Mouse (Mus musculus): ENCODE results near the gene Ttpal. TPM values are rescaled to one million over a fixed set of nuclear protein-coding genes. Genes with fewer than 3 reads are reported as not detected.

The Ttpal gene
- polyA plus RNA-seq, 1 experiment from 2014 or later, result 37.3 TPM

DNA sequence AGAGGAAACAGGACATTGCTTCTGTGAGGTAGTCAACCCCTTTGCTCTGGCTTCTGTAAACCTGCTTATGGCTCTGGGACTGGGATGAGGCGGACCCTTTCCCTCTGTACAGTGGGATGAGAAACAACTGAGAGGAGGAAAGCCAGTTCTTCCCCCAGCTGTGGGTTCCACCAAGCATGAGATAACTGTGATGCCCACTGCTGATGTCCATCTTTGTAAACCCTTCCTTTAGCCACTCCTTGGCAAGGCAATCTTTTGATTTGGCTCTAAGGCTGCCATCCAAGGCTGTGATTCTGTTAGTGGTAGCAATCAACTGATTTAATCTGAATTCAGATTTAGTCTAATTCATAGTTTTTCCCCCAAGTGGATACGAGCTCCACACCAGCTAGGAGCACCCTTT lies 55.4 kb downstream of the Ttpal start:
- H3K4me3 ChIP-seq (ENCODE audit: low read depth, low read length), result no peak overlapping the region
- H3K27me3 ChIP-seq (ENCODE audit: insufficient read depth, low read length), result no peaks in the 10 kb centered on the region
- no peak for TF ChIP-seq CTCF (IDR thresholded peaks at IDR 0.05; ENCODE audit: low read depth)
- H3K27ac ChIP-seq (ENCODE audit: low read depth), result no peak overlapping the region
- 78% methylated on average over 2 of the region's 2 CpGs for WGBS
- DNase-seq (no peak), ATAC-seq (ENCODE audit: insufficient read depth) (no peak)
- H3K9me3 ChIP-seq (ENCODE audit: low read depth, low read length), result no peaks in the 10 kb centered on the region
- no peak overlapping the region for H3K4me2 ChIP-seq
- no peak overlapping the region for H3K9ac ChIP-seq
- 0 out of 2 replicates have a peak, but pooled peaks cover 6% of the 10 kb centered on the region for H3K36me3 ChIP-seq (ENCODE audit: insufficient read depth)
- no peaks in the 10 kb centered on the region for H3K4me1 ChIP-seq (ENCODE audit: insufficient read depth)

DNA sequence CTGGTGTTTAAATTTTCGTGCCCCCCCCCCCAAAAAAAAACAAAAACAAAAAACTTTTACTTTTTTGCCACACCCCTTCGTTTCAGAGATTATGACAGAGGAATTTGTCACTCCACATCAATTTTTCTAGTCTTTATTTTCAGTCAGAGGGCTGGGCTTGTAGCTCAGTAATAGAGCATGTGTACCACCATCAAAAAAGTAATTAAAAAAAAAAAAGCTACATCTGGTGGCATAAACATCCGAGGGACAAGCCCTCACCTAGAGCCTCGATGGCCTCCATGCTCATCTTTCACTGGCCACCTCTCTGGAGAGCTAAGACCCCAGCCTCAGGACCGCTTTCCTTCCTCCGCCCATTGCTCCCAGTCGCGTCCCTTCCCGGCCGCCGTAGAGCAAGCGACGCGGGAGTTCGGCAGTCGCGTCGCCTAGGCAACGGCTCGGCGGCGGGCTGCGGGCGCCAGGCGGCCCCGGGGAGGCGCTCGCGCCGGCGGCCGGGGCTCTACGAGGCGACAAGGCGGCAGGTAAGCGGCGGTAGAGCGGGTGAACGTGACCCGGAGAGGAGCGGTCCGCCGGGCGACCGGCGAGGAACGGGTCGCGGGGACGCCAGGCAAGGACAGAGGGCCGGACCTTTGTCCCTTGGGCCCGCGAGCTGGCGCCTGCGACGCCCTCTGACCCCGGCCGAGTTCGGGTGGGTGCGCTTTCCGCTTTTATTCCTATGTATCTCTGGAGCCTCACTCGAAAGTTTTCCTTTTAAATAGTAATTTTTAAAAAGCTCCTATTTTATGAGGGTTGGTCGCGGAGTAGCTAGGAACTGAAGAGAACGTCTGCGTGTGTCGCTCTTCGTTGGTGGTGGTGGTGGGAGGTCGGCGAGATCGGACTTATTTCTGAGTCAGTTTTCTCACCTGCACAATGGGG lies 56.1 kb downstream of the Ttpal start, which contains the start of gene Pkig:
Gene Pkig (plus strand): TSS at position 412 of the 912 bp plus-strand sequence.
- TF ChIP-seq CTCF (IDR thresholded peaks at IDR 0.05; ENCODE audit: low read depth), result no peak
- H3K4me3 ChIP-seq (ENCODE audit: low read depth, low read length), result peak within 1 kb of the TSS; percentile 75
- H3K9ac ChIP-seq, result peak within 1 kb of the TSS; percentile 79
- peak within 1 kb of the TSS; percentile 78 for H3K27ac ChIP-seq (ENCODE audit: low read depth)
- H3K4me1 ChIP-seq (ENCODE audit: insufficient read depth), result no peaks in the 10 kb centered on the region
- H3K27me3 ChIP-seq (ENCODE audit: insufficient read depth, low read length), result no peaks in the 10 kb centered on the region
- ATAC-seq (ENCODE audit: insufficient read depth) (peak; percentile 92), DNase-seq (peak; percentile 95)
- peak within 1 kb of the TSS; percentile 70 for H3K4me2 ChIP-seq
- WGBS, result under 1% methylated on average over 71 of the region's 71 CpGs
- H3K9me3 ChIP-seq (ENCODE audit: low read depth, low read length), result no peaks in the 10 kb centered on the region
- 0 out of 2 replicates have a peak, but pooled peaks cover 6% of the 10 kb centered on the region for H3K36me3 ChIP-seq (ENCODE audit: insufficient read depth)

DNA sequence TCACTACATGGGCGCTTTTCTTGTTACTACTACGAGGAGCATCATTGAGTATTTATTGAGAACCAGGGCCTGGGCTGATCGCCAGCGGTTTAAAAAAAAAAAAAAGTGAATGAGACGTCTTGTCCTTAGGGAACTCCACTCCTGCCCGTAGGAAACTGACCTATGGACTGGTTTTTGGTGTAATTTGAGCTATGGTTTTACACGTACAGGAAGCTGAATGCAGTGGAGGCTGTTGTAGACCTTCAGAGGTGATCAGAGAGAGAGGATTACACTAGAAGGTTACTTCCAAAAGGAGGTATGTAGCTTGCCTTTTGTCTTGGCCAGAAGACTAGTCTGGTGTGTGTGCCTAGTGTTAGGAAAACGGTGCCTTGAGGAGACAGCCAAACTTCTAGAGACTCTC lies 56.8 kb downstream of the Ttpal start:
- peak; percentile 73 for DNase-seq
- no peaks in the 10 kb centered on the region for H3K27me3 ChIP-seq (ENCODE audit: insufficient read depth, low read length)
- H3K9me3 ChIP-seq (ENCODE audit: low read depth, low read length), result no peaks in the 10 kb centered on the region
- ATAC-seq (ENCODE audit: insufficient read depth), result peak; percentile 21; the same call in 1 of the 2 replicates
- peak overlapping the region; percentile 78 for H3K27ac ChIP-seq (ENCODE audit: low read depth)
- H3K4me1 ChIP-seq (ENCODE audit: insufficient read depth), result no peaks in the 10 kb centered on the region
- peak overlapping the region; percentile 79 for H3K9ac ChIP-seq
- peak overlapping the region; percentile 75 for H3K4me3 ChIP-seq (ENCODE audit: low read depth, low read length)
- 0 out of 2 replicates have a peak, but pooled peaks cover 6% of the 10 kb centered on the region for H3K36me3 ChIP-seq (ENCODE audit: insufficient read depth)
- H3K4me2 ChIP-seq, result peak overlapping the region; percentile 70
- no peak for TF ChIP-seq CTCF (IDR thresholded peaks at IDR 0.05; ENCODE audit: low read depth)
- WGBS, result under 1% methylated on average over 8 of the region's 8 CpGs

DNA sequence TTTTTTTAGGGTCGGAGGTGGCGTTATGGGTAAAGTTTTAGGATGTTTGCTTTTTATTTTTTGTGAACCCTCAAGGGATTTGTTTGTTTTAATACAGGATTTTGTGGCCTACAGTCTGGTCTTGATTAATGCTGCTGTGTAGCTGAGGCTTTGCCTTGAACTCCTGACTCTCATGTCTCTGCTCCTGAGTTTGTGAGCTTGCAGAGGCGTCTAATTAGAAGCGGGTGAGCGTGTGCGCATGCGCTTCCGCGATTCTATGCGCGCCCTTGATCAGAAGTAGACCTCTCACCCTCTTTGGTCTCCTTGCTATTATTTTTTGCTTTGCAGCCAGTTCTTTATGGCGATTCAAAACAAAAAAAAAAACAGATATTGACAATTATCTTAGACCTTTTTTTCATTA lies 57.3 kb downstream of the Ttpal start:
- peak overlapping the region; percentile 75 for H3K4me3 ChIP-seq (ENCODE audit: low read depth, low read length)
- H3K4me2 ChIP-seq, result peak overlapping the region; percentile 70
- no peaks in the 10 kb centered on the region for H3K9me3 ChIP-seq (ENCODE audit: low read depth, low read length)
- WGBS, result 70% methylated on average over 12 of the region's 12 CpGs
- no peak overlapping the region for H3K27ac ChIP-seq (ENCODE audit: low read depth)
- 0 out of 2 replicates have a peak, but pooled peaks cover 6% of the 10 kb centered on the region for H3K36me3 ChIP-seq (ENCODE audit: insufficient read depth)
- H3K27me3 ChIP-seq (ENCODE audit: insufficient read depth, low read length), result no peaks in the 10 kb centered on the region
- TF ChIP-seq CTCF (IDR thresholded peaks at IDR 0.05; ENCODE audit: low read depth), result no peak
- peak overlapping the region; percentile 79; the same call in 1 of the 2 replicates for H3K9ac ChIP-seq
- H3K4me1 ChIP-seq (ENCODE audit: insufficient read depth), result no peaks in the 10 kb centered on the region
- DNase-seq (no peak), ATAC-seq (ENCODE audit: insufficient read depth) (no peak)

DNA sequence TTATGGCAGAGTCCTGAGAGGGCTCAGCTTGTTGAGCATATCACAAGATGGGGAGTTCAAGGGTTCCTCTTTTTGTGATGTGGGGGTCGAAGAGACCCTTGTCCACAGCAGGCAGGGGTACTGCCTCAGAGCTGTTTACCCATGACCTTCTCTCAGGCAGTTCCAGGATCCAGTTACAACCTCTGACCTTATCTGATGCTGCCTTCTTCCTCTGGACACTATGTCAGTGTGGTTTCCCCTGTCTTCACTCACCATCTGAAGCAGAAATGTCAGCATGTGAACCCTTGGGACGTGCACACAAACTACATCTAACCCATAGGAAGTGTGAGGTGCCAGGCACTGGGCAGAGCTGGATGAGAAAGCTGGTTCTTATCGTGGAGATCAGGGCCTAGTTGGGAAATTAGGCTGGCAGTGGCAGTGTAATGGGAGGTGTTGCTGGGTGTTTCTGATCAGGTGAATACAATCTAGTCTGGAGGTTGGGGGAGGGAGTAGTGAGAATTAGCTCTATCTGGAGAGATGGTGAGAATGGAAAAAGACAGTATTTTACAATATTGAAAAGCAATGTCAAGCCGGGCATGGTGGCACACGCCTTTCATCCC lies 58.1 kb downstream of the Ttpal start:
- Histone ChIP-seq H3K9me3 (ENCODE audit: low read depth, low read length) (no peaks in the 10 kb centered on the region), H3K4me1 (ENCODE audit: insufficient read depth) (no peaks in the 10 kb centered on the region), H3K27ac (ENCODE audit: low read depth) (no peak overlapping the region), H3K36me3 (ENCODE audit: insufficient read depth) (0 out of 2 replicates have a peak, but pooled peaks cover 6% of the 10 kb centered on the region), H3K27me3 (ENCODE audit: insufficient read depth, low read length) (no peaks in the 10 kb centered on the region), H3K9ac (no peak overlapping the region), H3K4me3 (ENCODE audit: low read depth, low read length) (no peak overlapping the region), H3K4me2 (0 out of 2 replicates have a peak overlapping the region, but pooled peaks have one; percentile 10)
- DNase-seq (no peak), ATAC-seq (ENCODE audit: insufficient read depth) (no peak)
- 75% methylated on average over 5 of the region's 5 CpGs for WGBS
- no peak for TF ChIP-seq CTCF (IDR thresholded peaks at IDR 0.05; ENCODE audit: low read depth)

DNA sequence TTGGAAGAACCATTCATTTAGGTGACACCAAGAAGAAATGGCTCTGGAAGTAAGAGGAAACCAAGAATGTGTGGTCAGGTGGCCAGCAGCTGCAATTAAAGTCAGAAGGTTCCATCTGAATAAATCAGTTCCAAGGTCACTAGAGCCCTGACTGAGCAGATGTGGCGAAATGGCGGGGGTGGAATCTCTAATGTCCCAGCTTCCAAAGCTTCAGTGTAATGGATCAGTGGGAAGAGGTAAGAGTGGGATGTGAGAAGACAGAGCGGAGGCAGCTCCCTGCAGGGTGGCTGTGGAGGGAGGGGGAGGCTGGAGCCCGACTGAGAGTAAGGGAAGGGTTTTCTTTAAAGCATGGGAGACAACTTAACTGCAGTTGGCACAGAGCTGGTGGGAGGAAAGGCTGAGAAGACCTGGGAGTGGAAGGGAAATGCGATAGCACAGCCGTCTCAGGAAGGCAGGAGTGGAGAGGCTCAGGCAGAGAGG lies 59.3 kb downstream of the Ttpal start:
- no peak overlapping the region for H3K9ac ChIP-seq

More for the DNA sequence above, 59.3 kb downstream of the Ttpal start:
- DNase-seq (no peak), ATAC-seq (ENCODE audit: insufficient read depth) (no peak)
- Histone ChIP-seq H3K9me3 (ENCODE audit: low read depth, low read length) (no peaks in the 10 kb centered on the region), H3K27ac (ENCODE audit: low read depth) (no peak overlapping the region), H3K27me3 (ENCODE audit: insufficient read depth, low read length) (no peaks in the 10 kb centered on the region), H3K4me3 (ENCODE audit: low read depth, low read length) (no peak overlapping the region), H3K4me2 (no peak overlapping the region), H3K36me3 (ENCODE audit: insufficient read depth) (0 out of 2 replicates have a peak, but pooled peaks cover 6% of the 10 kb centered on the region), H3K4me1 (ENCODE audit: insufficient read depth) (no peaks in the 10 kb centered on the region)
- TF ChIP-seq CTCF (IDR thresholded peaks at IDR 0.05; ENCODE audit: low read depth), result no peak
- 56% methylated on average over 6 of the region's 6 CpGs for WGBS

All from lung, embryonic 14.5 days (tissue).